Mouse (Mus musculus) lung, postnatal 0 days (tissue): Measurements from ENCODE around the gene Bcas2.

Experiments
- CTCF ChIP-seq: IDR thresholded peaks from 2 replicates; pipeline ENCODE4 v1.5.1; 2016; ENCODE audit warnings: antibody characterized with exemption, mild to moderate bottlenecking
- EP300 ChIP-seq: IDR thresholded peaks from 2 replicates; pipeline ENCODE4 v1.6.1; 2016; ENCODE audit warnings: antibody characterized with exemption, mild to moderate bottlenecking, control low read depth

DNA sequence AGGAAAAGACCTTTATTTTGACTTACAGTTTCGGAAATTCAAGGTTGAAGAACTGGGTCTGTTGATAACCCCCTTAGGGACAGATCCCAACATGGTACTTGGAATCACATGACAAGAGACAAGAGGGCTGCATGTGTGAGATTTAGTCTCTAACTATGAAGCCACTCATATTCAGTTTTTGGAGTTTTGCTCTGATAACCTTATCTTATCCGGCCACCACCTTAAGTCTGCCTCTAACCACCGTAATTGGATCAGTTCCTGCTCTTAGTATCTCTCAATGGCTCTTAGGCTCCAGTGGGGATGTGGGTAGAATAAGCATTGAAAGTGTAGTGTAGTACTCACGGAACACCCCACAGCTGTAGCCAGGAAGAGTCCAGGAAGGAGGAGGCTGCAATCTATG is 5.3 kb downstream of the Bcas2 start:
- TF ChIP-seq CTCF (no peak), EP300 (no peak)
